Mouse (Mus musculus): ENCODE results near the gene Prkn. TPM values are rescaled to one million over a fixed set of nuclear protein-coding genes. Genes with fewer than 3 reads are reported as not detected.
A peak's percentile ranks its signal among the peaks of the same experiment; 100 is the strongest.

Prkn gene
- total RNA-seq, 2 experiments from 2014 or later: 15.1 to 16.9 TPM

- DNase-seq (ENCODE audit: extremely low spot score in 1 of 2, low spot score in 2 of 2): no peak
- intact Hi-C loops (cut with DNase I): no loop called here
Measured at GRCm38 (mm10) chr17:11644873-11645464, 804.8 kb downstream of the Prkn start.

- intact Hi-C loops (cut with DNase I): no loop called here
- no peak for DNase-seq (ENCODE audit: extremely low spot score in 1 of 2, low spot score in 2 of 2)
Measured at GRCm38 (mm10) chr17:11656397-11656796, 816.2 kb downstream of the Prkn start.

- DNase-seq (ENCODE audit: extremely low spot score in 1 of 2, low spot score in 2 of 2): no peak
- intact Hi-C loops (cut with DNase I): no loop called here
Measured at GRCm38 (mm10) chr17:11656878-11657277, 816.7 kb downstream of the Prkn start.

GRCm38 (mm10) chr17:11661898-11662297, 821.7 kb downstream of the Prkn start:
- DNase-seq (ENCODE audit: extremely low spot score in 1 of 2, low spot score in 2 of 2): no peak
- intact Hi-C loops (cut with DNase I): no loop called here

- intact Hi-C loops (cut with DNase I): no loop called here
- DNase-seq (ENCODE audit: extremely low spot score in 1 of 2, low spot score in 2 of 2): no peak
Measured at GRCm38 (mm10) chr17:11663437-11663836, 823.3 kb downstream of the Prkn start.

GRCm38 (mm10) chr17:11664610-11665345, 824.6 kb downstream of the Prkn start:
- no peak for DNase-seq (ENCODE audit: extremely low spot score in 1 of 2, low spot score in 2 of 2)
- intact Hi-C loops (cut with DNase I): no loop called here

GRCm38 (mm10) chr17:11679716-11680115, 839.5 kb downstream of the Prkn start:
- no peak for DNase-seq (ENCODE audit: extremely low spot score in 1 of 2, low spot score in 2 of 2)
- intact Hi-C loops (cut with DNase I): no loop called here

- intact Hi-C loops (cut with DNase I): no loop called here
- DNase-seq (ENCODE audit: extremely low spot score in 1 of 2, low spot score in 2 of 2): no peak
Measured at GRCm38 (mm10) chr17:11680456-11680855, 840.3 kb downstream of the Prkn start.

- intact Hi-C loops (cut with DNase I): no loop called here
- DNase-seq (ENCODE audit: extremely low spot score in 1 of 2, low spot score in 2 of 2): peak in 1 of 2 experiments; percentile 34
Measured at GRCm38 (mm10) chr17:11681825-11682372, 841.7 kb downstream of the Prkn start.

GRCm38 (mm10) chr17:11705005-11705404, 864.8 kb downstream of the Prkn start:
- intact Hi-C loops (cut with DNase I): no loop called here
- DNase-seq (ENCODE audit: extremely low spot score in 1 of 2, low spot score in 2 of 2): no peak

- intact Hi-C loops (cut with DNase I): no loop called here
- DNase-seq (ENCODE audit: extremely low spot score in 1 of 2, low spot score in 2 of 2): peak in 1 of 2 experiments; percentile 36
Measured at GRCm38 (mm10) chr17:11705761-11706160, 865.6 kb downstream of the Prkn start.

- intact Hi-C loops (cut with DNase I): no loop called here
- peak in 1 of 2 experiments; percentile 44 for DNase-seq (ENCODE audit: extremely low spot score in 1 of 2, low spot score in 2 of 2)
Measured at GRCm38 (mm10) chr17:11712066-11712465, 871.9 kb downstream of the Prkn start.

GRCm38 (mm10) chr17:11719801-11720200, 879.6 kb downstream of the Prkn start:
- DNase-seq (ENCODE audit: extremely low spot score in 1 of 2, low spot score in 2 of 2): no peak
- intact Hi-C loops (cut with DNase I): no loop called here

- intact Hi-C loops (cut with DNase I): no loop called here
- no peak for DNase-seq (ENCODE audit: extremely low spot score in 1 of 2, low spot score in 2 of 2)
Measured at GRCm38 (mm10) chr17:11721906-11722305, 881.7 kb downstream of the Prkn start.

GRCm38 (mm10) chr17:11722478-11722877, 882.3 kb downstream of the Prkn start:
- DNase-seq (ENCODE audit: extremely low spot score in 1 of 2, low spot score in 2 of 2): no peak
- intact Hi-C loops (cut with DNase I): no loop called here

- DNase-seq (ENCODE audit: extremely low spot score in 1 of 2, low spot score in 2 of 2): no peak
- intact Hi-C loops (cut with DNase I): no loop called here
Measured at GRCm38 (mm10) chr17:11724135-11724534, 884.0 kb downstream of the Prkn start.

GRCm38 (mm10) chr17:11727101-11727500, 886.9 kb downstream of the Prkn start:
- intact Hi-C loops (cut with DNase I): no loop called here
- no peak for DNase-seq (ENCODE audit: extremely low spot score in 1 of 2, low spot score in 2 of 2)

GRCm38 (mm10) chr17:11728294-11728693, 888.1 kb downstream of the Prkn start:
- intact Hi-C loops (cut with DNase I): no loop called here
- DNase-seq (ENCODE audit: extremely low spot score in 1 of 2, low spot score in 2 of 2): no peak

GRCm38 (mm10) chr17:11730656-11731594, 890.7 kb downstream of the Prkn start:
- DNase-seq (ENCODE audit: extremely low spot score in 1 of 2, low spot score in 2 of 2): no peak
- intact Hi-C loops (cut with DNase I): no loop called here
